Mouse (Mus musculus): Measurements from ENCODE around the gene Gnaq.

GRCm38 (mm10) chr19:16231584-16231983, 99.0 kb downstream of the Gnaq start:
- no peak for TF ChIP-seq GATA1 (IDR thresholded peaks at IDR 0.05; ENCODE audit: borderline replicate concordance, low read length)
- TF ChIP-seq FLI1 (IDR thresholded peaks at IDR 0.05; ENCODE audit: low read length) = no peak
